ENCODE assay signal across 8 mouse cellular contexts in genomic region chr2:70826436-70827230, GRCm38 (mm10). TPM values are rescaled to one million over a fixed set of nuclear protein-coding genes. Genes with fewer than 3 reads are reported as not detected.
A peak's percentile ranks its signal among the peaks of the same experiment; 100 is the strongest.
DNase-seq lines count a peak whose midpoint lies in the region; ATAC-seq lines count a peak whose summit lies in the region.

No protein-coding gene starts in this region.

- H3K9ac ChIP-seq in heart, embryonic 14.5 days (ENCODE audit: low read length): peak overlapping the region; percentile 52; the same call in 1 of the 2 replicates
- no peak overlapping the region for H3K9ac ChIP-seq in embryonic facial prominence, embryonic 13.5 days
- H3K9ac ChIP-seq in liver, embryonic 12.5 days: peak overlapping the region; percentile 72

- H3K27ac ChIP-seq in heart, embryonic 14.5 days (replicated peaks in 1 of 2; ENCODE audit: control insufficient read depth in 1 of 2, insufficient read depth in 1 of 2, low read depth in 2 of 2, low read length in 2 of 2): 0 out of 4 replicates have a peak overlapping the region, but pooled peaks of 1 of the 2 experiments have one; percentile 100
- H3K27ac ChIP-seq in embryonic facial prominence, embryonic 13.5 days: no peak overlapping the region
- peak overlapping the region; percentile 100 for H3K27ac ChIP-seq in liver, embryonic 12.5 days

- peak overlapping the region; percentile 77 for H3K4me2 ChIP-seq in heart, embryonic 14.5 days (ENCODE audit: low read length)
- peak overlapping the region; percentile 68 for H3K4me2 ChIP-seq in embryonic facial prominence, embryonic 13.5 days
- peak overlapping the region; percentile 64 for H3K4me2 ChIP-seq in liver, embryonic 12.5 days

- no peaks in the 10 kb centered on the region for H3K9me3 ChIP-seq in heart, embryonic 14.5 days (ENCODE audit: control insufficient read depth, low read length)
- no peaks in the 10 kb centered on the region for H3K9me3 ChIP-seq in embryonic facial prominence, embryonic 13.5 days
- H3K9me3 ChIP-seq in liver, embryonic 12.5 days (replicated peaks): no peaks in the 10 kb centered on the region

- WGBS in heart, embryonic 14.5 days: 77% methylated on average over 8 of the region's 8 CpGs
- 84% methylated on average over 8 of the region's 8 CpGs for WGBS in embryonic facial prominence, embryonic 13.5 days
- 28% methylated on average over 8 of the region's 8 CpGs for WGBS in liver, embryonic 12.5 days (ENCODE audit: insufficient replicate concordance)

- peak overlapping the region in 1 of 2 experiments; percentile 93; a peak in 1 of 4 replicates for H3K4me3 ChIP-seq in heart, embryonic 14.5 days (ENCODE audit: control insufficient read depth in 1 of 2, insufficient read depth in 1 of 2, low read depth in 1 of 2, low read length in 2 of 2)
- H3K4me3 ChIP-seq in embryonic facial prominence, embryonic 13.5 days: no peak overlapping the region
- peak overlapping the region; percentile 74 for H3K4me3 ChIP-seq in liver, embryonic 12.5 days

- no peak for DNase-seq in heart, postnatal 4 days
- DNase-seq in 416B (ENCODE audit: low read depth): peak; percentile 61
- no peak for DNase-seq in yolk sac, embryonic 10.5 days (ENCODE audit: low spot score)
- no peak for DNase-seq in layer of hippocampus, adult 18-20 months (ENCODE audit: low spot score in 2 of 2)

- no peaks in the 10 kb centered on the region for H3K27me3 ChIP-seq in heart, embryonic 14.5 days (ENCODE audit: control insufficient read depth, insufficient read depth, low read length)
- no peaks in the 10 kb centered on the region for H3K27me3 ChIP-seq in embryonic facial prominence, embryonic 13.5 days
- no peaks in the 10 kb centered on the region for H3K27me3 ChIP-seq in liver, embryonic 12.5 days (replicated peaks)

- peaks cover 2 to 28% of the 10 kb centered on the region in 2 experiments for H3K4me1 ChIP-seq in heart, embryonic 14.5 days (ENCODE audit: control insufficient read depth in 2 of 2, insufficient read depth in 2 of 2, low read length in 2 of 2)
- H3K4me1 ChIP-seq in embryonic facial prominence, embryonic 13.5 days: peaks cover 15% of the 10 kb centered on the region
- H3K4me1 ChIP-seq in liver, embryonic 12.5 days: peaks cover 74% of the 10 kb centered on the region

- ATAC-seq in heart, embryonic 14.5 days (ENCODE audit: insufficient number of reproducible peaks, insufficient read depth, low FRiP score, low read depth): no peak
- ATAC-seq in embryonic facial prominence, embryonic 13.5 days (ENCODE audit: insufficient number of reproducible peaks, insufficient read depth, low FRiP score, low TSS enrichment, low read depth): no peak
- peak; percentile 81 for ATAC-seq in liver, embryonic 12.5 days
- ATAC-seq in cerebellum, adult (ENCODE audit: insufficient number of reproducible peaks, low FRiP score, low TSS enrichment): no peak

- no peaks in the 10 kb centered on the region for H3K36me3 ChIP-seq in heart, embryonic 14.5 days (ENCODE audit: control insufficient read depth, insufficient read depth, low read length)
- no peaks in the 10 kb centered on the region for H3K36me3 ChIP-seq in embryonic facial prominence, embryonic 13.5 days
- 0 out of 2 replicates have a peak, but pooled peaks cover 4% of the 10 kb centered on the region for H3K36me3 ChIP-seq in liver, embryonic 12.5 days

RNA-seq across cellular contexts. Expression of gene Tlk1, which starts 1.1 kb away (rescaled TPM):
- 37.2 and 41.0 TPM in 2 replicates for polyA plus RNA-seq in heart, embryonic 14.5 days (2014; fragmentation: Nextera tagmentation; extraction: Ambion mirVana)
- total RNA-seq in heart, postnatal 4 days (2021): 10 to 100 TPM; 59.7 to 60.1 TPM
- polyA plus RNA-seq in embryonic facial prominence, embryonic 13.5 days (2015; fragmentation: Nextera tagmentation; extraction: Ambion mirVana): 33.5 and 33.6 TPM in 2 replicates
- polyA plus RNA-seq in liver, embryonic 12.5 days (2016; fragmentation: Nextera tagmentation; extraction: Ambion mirVana): 53.9 and 57.4 TPM in 2 replicates
- total RNA-seq in layer of hippocampus, adult 18-20 months (2021): 10 to 100 TPM; 80.1 to 82.7 TPM
